ENCODE assay signal across 8 mouse cellular contexts in the genomic region with DNA sequence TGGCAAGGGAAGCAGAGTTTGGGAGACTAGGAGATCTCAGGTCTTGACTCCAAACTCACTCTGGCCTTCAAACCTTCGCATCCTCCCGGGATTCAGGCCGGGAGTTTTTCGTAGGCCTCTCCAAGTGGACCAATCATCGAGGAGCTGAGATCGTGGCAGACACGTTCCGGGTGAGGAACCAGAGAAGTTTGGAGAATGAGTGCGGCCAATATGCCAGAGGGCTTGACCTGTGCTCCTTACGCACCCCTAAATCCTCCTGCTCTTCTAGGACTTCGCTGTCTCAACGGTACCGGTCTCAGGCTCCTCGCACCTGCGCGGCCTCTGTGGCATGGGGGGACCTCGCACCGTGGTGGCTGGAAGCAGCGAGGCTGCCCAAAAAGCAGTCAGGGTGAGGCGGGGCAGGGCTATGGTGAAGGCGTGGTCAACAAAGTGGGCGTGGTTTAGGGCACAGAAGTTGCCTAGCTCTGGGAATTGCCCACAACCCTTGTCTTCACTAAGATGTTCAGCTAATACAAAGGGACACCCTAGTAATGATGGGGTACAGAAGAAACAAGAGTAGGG. TPM values are rescaled to one million over a fixed set of nuclear protein-coding genes. Genes with fewer than 3 reads are reported as not detected.
DNase-seq lines count a peak whose midpoint lies in the region; ATAC-seq and TF ChIP-seq lines count a peak whose summit lies in the region.
"Had no signal": no experiment of that assay in that cellular context is flagged by ENCODE, and none has a peak within 500 bp of the region (broad histone marks: within the 10 kb centered on the region; RNA-seq: fewer than 3 reads in every experiment).

No protein-coding gene starts in this region.

- 58% methylated on average over 22 of the region's 22 CpGs for WGBS in hindbrain, embryonic 10.5 days
- WGBS in liver, embryonic 11.5 days: 65% methylated on average over 22 of the region's 22 CpGs
- 56% methylated on average over 22 of the region's 22 CpGs for WGBS in stomach, embryonic 16.5 days

- H3K4me3 ChIP-seq in ES-E14 (ENCODE audit: insufficient read depth in 1 of 2, low read depth in 1 of 2, low read length in 2 of 2, poor library complexity in 1 of 2, severe bottlenecking in 1 of 2): peak overlapping the region; percentile 86 to 88; a peak in 2 of 4 replicates
- H3K4me3 ChIP-seq in hindbrain, embryonic 10.5 days: peak overlapping the region; percentile 93
- peak overlapping the region; percentile 64; the same call in 1 of the 2 replicates for H3K4me3 ChIP-seq in liver, embryonic 11.5 days (ENCODE audit: low read depth, low read length)
- H3K4me3 ChIP-seq in stomach, embryonic 16.5 days (replicated peaks; ENCODE audit: low read length): peak overlapping the region; percentile 73

- H3K27ac ChIP-seq in ES-E14 (ENCODE audit: insufficient read depth, low read depth, low read length, poor library complexity, severe bottlenecking): no peak overlapping the region
- H3K27ac ChIP-seq in hindbrain, embryonic 10.5 days: peak overlapping the region; percentile 62; the same call in 1 of the 2 replicates
- H3K27ac ChIP-seq in liver, embryonic 11.5 days (ENCODE audit: low read depth, low read length): no peak overlapping the region
- 0 out of 2 replicates have a peak overlapping the region, but pooled peaks have one; percentile 36 for H3K27ac ChIP-seq in stomach, embryonic 16.5 days (ENCODE audit: low read length)

- peaks cover 37% of the 10 kb centered on the region for H3K27me3 ChIP-seq in hindbrain, embryonic 10.5 days (ENCODE audit: insufficient read depth, poor library complexity, severe bottlenecking)
- H3K27me3 ChIP-seq in liver, embryonic 11.5 days (replicated peaks; ENCODE audit: control insufficient read depth, insufficient read depth, low read length): peaks cover 17% of the 10 kb centered on the region
- no peaks in the 10 kb centered on the region for H3K27me3 ChIP-seq in stomach, embryonic 16.5 days (ENCODE audit: control insufficient read depth, insufficient read depth, low read length)

- peak overlapping the region; percentile 84 for H3K4me2 ChIP-seq in liver, embryonic 11.5 days
- H3K4me2 ChIP-seq in stomach, embryonic 16.5 days (ENCODE audit: low read depth, low read length): peak overlapping the region; percentile 91

- in situ Hi-C loops in ES-E14 (cut with MboI; ENCODE audit: low sequenced_read_pairs in 2 of 2, unreplicated experiment in 2 of 2): no loop called here

- no peak for ATAC-seq in liver, embryonic 11.5 days (replicated peaks; ENCODE audit: low FRiP score)
- ATAC-seq in stomach, embryonic 16.5 days (ENCODE audit: insufficient read depth, low FRiP score): no peak

- H3K9me3 ChIP-seq in ES-E14 (ENCODE audit: control insufficient read depth, insufficient read depth, low read depth, low read length): no peaks in the 10 kb centered on the region
- no peaks in the 10 kb centered on the region for H3K9me3 ChIP-seq in hindbrain, embryonic 10.5 days
- H3K9me3 ChIP-seq in liver, embryonic 11.5 days (ENCODE audit: control insufficient read depth, low read length): no peaks in the 10 kb centered on the region
- no peaks in the 10 kb centered on the region for H3K9me3 ChIP-seq in stomach, embryonic 16.5 days (replicated peaks; ENCODE audit: control insufficient read depth, low read length)

- no peak for DNase-seq in ES-E14 (ENCODE audit: low read depth, low spot score)
- peak; percentile 49 for DNase-seq in c-Kit-positive CD71-positive TER-119-positive erythroid progenitor cells, embryonic 14.5 days (ENCODE audit: low spot score)
- DNase-seq in hindbrain, embryonic 10.5 days (ENCODE audit: low spot score): no peak
- DNase-seq in liver, embryonic 11.5 days (ENCODE audit: low spot score): no peak
- no peak for DNase-seq in left cerebral cortex, adult 18-20 months (ENCODE audit: low spot score in 2 of 2)
- DNase-seq in spleen, postnatal 14 days (ENCODE audit: low spot score in 2 of 2): no peak

- H3K9ac ChIP-seq in ES-E14 (ENCODE audit: insufficient read depth, low read depth, low read length, poor library complexity, severe bottlenecking): peak overlapping the region; percentile 46; the same call in 1 of the 2 replicates
- no peak overlapping the region for H3K9ac ChIP-seq in liver, embryonic 11.5 days (ENCODE audit: low read depth, low read length)
- H3K9ac ChIP-seq in stomach, embryonic 16.5 days (ENCODE audit: low read length): peak overlapping the region; percentile 83; the same call in 1 of the 2 replicates

- H3K36me3 ChIP-seq in ES-E14 (ENCODE audit: control insufficient read depth, insufficient read depth, low read length, poor library complexity, severe bottlenecking): peaks cover 19% of the 10 kb centered on the region; the same call in 1 of the 2 replicates
- peaks cover 60% of the 10 kb centered on the region for H3K36me3 ChIP-seq in hindbrain, embryonic 10.5 days
- peaks cover 24% of the 10 kb centered on the region for H3K36me3 ChIP-seq in liver, embryonic 11.5 days (ENCODE audit: control insufficient read depth, insufficient read depth, low read length)
- peaks cover 15% of the 10 kb centered on the region for H3K36me3 ChIP-seq in stomach, embryonic 16.5 days (ENCODE audit: control insufficient read depth, insufficient read depth, low read length)

- H3K4me1 ChIP-seq in ES-E14 (ENCODE audit: control insufficient read depth in 2 of 2, insufficient read depth in 2 of 2, low read length in 2 of 2, poor library complexity in 1 of 2): peaks cover 6 to 34% of the 10 kb centered on the region in 2 experiments
- peaks cover 59% of the 10 kb centered on the region for H3K4me1 ChIP-seq in hindbrain, embryonic 10.5 days (replicated peaks)
- H3K4me1 ChIP-seq in liver, embryonic 11.5 days (replicated peaks; ENCODE audit: control insufficient read depth, insufficient read depth, low read length): peaks cover 51% of the 10 kb centered on the region
- peaks cover 45% of the 10 kb centered on the region for H3K4me1 ChIP-seq in stomach, embryonic 16.5 days (ENCODE audit: control insufficient read depth, insufficient read depth, low read length)

TF ChIP-seq in ES-E14, 5 proteins besides CTCF, POLR2A, EP300 and RAD21:
- TF ChIP-seq CHD2 (IDR thresholded peaks at IDR 0.05; ENCODE audit: low read depth, low read length): no peak
- no peak for TF ChIP-seq ZC3H11A (IDR thresholded peaks at IDR 0.05; ENCODE audit: borderline replicate concordance, low read depth, low read length)

RNA-seq across cellular contexts. Expression of a gene that starts 2.0 kb away (rescaled TPM):
- 45.0 and 57.5 TPM in 2 replicates for total RNA-seq in ES-E14 (2012; rRNA removed)
- polyA plus RNA-seq in hindbrain, embryonic 10.5 days (2016; fragmentation: Nextera tagmentation; extraction: Ambion mirVana): 536 and 664 TPM in 2 replicates
- polyA plus RNA-seq in liver, embryonic 11.5 days (2014; fragmentation: Nextera tagmentation; extraction: Ambion mirVana): 124 and 132 TPM in 2 replicates
- polyA plus RNA-seq in stomach, embryonic 16.5 days (2015; fragmentation: Nextera tagmentation; extraction: Ambion mirVana): 190 and 193 TPM in 2 replicates
- total RNA-seq in left cerebral cortex, adult 18-20 months (2021): 10 to 100 TPM in 1 of 2 experiments, 1 to 10 TPM in 1; 9.9 to 11.6 TPM

RNA-seq across cellular contexts. Expression of a gene that starts 4.4 kb away (rescaled TPM):
- total RNA-seq in ES-E14 (2012; rRNA removed): not detected in 2 replicates
- polyA plus RNA-seq in hindbrain, embryonic 10.5 days (2016; fragmentation: Nextera tagmentation; extraction: Ambion mirVana): 0.20 and 0.27 TPM in 2 replicates
- 0.34 and 1.8 TPM in 2 replicates for polyA plus RNA-seq in liver, embryonic 11.5 days (2014; fragmentation: Nextera tagmentation; extraction: Ambion mirVana)
- 50.6 and 109 TPM in 2 replicates for polyA plus RNA-seq in stomach, embryonic 16.5 days (2015; fragmentation: Nextera tagmentation; extraction: Ambion mirVana)
- not detected for total RNA-seq in left cerebral cortex, adult 18-20 months (2021)
- polyA plus RNA-seq: cortical plate, adult 2 months had no signal

RNA-seq across cellular contexts. Expression of a gene that starts 5.2 kb away (rescaled TPM):
- total RNA-seq in ES-E14 (2012; rRNA removed): 0.26 TPM in 1 of 2 replicates, not detected in the other
- polyA plus RNA-seq in hindbrain, embryonic 10.5 days (2016; fragmentation: Nextera tagmentation; extraction: Ambion mirVana): 0.76 and 1.1 TPM in 2 replicates
- 8.4 and 11.2 TPM in 2 replicates for polyA plus RNA-seq in liver, embryonic 11.5 days (2014; fragmentation: Nextera tagmentation; extraction: Ambion mirVana)
- 0.48 and 1.0 TPM in 2 replicates for polyA plus RNA-seq in stomach, embryonic 16.5 days (2015; fragmentation: Nextera tagmentation; extraction: Ambion mirVana)
- total RNA-seq in left cerebral cortex, adult 18-20 months (2021): not detected
- polyA plus RNA-seq: cortical plate, adult 2 months had no signal

RNA-seq across cellular contexts. Expression of a gene that starts 11.1 kb away (rescaled TPM):
- 113 and 133 TPM in 2 replicates for total RNA-seq in ES-E14 (2012; rRNA removed)
- 232 and 239 TPM in 2 replicates for polyA plus RNA-seq in hindbrain, embryonic 10.5 days (2016; fragmentation: Nextera tagmentation; extraction: Ambion mirVana)
- 118 and 134 TPM in 2 replicates for polyA plus RNA-seq in liver, embryonic 11.5 days (2014; fragmentation: Nextera tagmentation; extraction: Ambion mirVana)
- polyA plus RNA-seq in stomach, embryonic 16.5 days (2015; fragmentation: Nextera tagmentation; extraction: Ambion mirVana): 396 and 441 TPM in 2 replicates
- total RNA-seq in left cerebral cortex, adult 18-20 months (2021): 10 to 100 TPM in 1 of 2 experiments, 1 to 10 TPM in 1; 9.1 to 10.2 TPM

RNA-seq across cellular contexts. Expression of a gene that starts 14.3 kb away (rescaled TPM):
- 2.7 and 3.2 TPM in 2 replicates for total RNA-seq in ES-E14 (2012; rRNA removed)
- 3.9 and 6.4 TPM in 2 replicates for polyA plus RNA-seq in hindbrain, embryonic 10.5 days (2016; fragmentation: Nextera tagmentation; extraction: Ambion mirVana)
- 3.8 and 4.7 TPM in 2 replicates for polyA plus RNA-seq in liver, embryonic 11.5 days (2014; fragmentation: Nextera tagmentation; extraction: Ambion mirVana)
- polyA plus RNA-seq in stomach, embryonic 16.5 days (2015; fragmentation: Nextera tagmentation; extraction: Ambion mirVana): 3.9 and 4.2 TPM in 2 replicates
- under 1 TPM; 0.65 to 0.68 TPM for total RNA-seq in left cerebral cortex, adult 18-20 months (2021)

Comparison
In these comparisons a context has a peak if more than half of its experiments do, and no peak if none do; other contexts are left out.
1. H3K27ac ChIP-seq: peak in hindbrain, embryonic 10.5 days (single experiment) and stomach, embryonic 16.5 days (single experiment); none in ES-E14 (single experiment) and liver, embryonic 11.5 days (single experiment).
2. RNA of a gene that starts 4.4 kb away (polyA plus RNA-seq): 50.6 to 109 TPM in stomach, embryonic 16.5 days; 0.34 to 1.8 TPM in liver, embryonic 11.5 days and 0.20 to 0.27 TPM in hindbrain, embryonic 10.5 days; every median in the first group is over 10 times any median in the second.
3. Peak in every context shown above with its lines, with median percentiles within 50 percentile points of each other: H3K4me3 ChIP-seq.